ENCODE assay signal across 19 mouse cellular contexts in the genomic region with DNA sequence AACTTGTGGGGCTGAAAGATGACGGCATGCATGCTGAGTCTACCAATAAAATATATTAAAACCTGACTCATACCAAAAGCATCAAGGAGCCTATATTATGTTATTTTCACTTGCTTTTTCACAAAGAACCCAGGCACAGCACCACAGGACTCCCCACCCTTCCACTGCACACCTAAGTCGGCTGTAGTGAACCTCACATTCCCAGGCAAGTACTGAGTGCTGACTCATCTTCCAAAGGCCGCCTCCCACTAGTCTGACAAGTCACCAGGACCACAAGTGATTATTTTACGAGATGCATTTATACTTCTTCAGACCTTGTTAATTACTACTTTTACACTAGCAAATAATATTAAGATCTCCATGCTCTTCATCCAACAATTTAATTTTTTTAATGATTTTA. TPM values are rescaled to one million over a fixed set of nuclear protein-coding genes. Genes with fewer than 3 reads are reported as not detected.
DNase-seq lines count a peak whose midpoint lies in the region; ATAC-seq and TF ChIP-seq lines count a peak whose summit lies in the region.
"Had no signal": no experiment of that assay in that cellular context is flagged by ENCODE, and none has a peak within 500 bp of the region (broad histone marks: within the 10 kb centered on the region; RNA-seq: fewer than 3 reads in every experiment).

No protein-coding gene starts in this region.

- H3K27me3 ChIP-seq in liver, postnatal 0 days (ENCODE audit: insufficient read depth, low read length) = no peaks in the 10 kb centered on the region
- no peaks in the 10 kb centered on the region for H3K27me3 ChIP-seq in kidney, adult 2 months (replicated peaks; ENCODE audit: control insufficient read depth, insufficient read depth, low read length)
- H3K27me3 ChIP-seq: midbrain, embryonic 13.5 days had no signal

- no peak overlapping the region for H3K9ac ChIP-seq in ES-E14 (ENCODE audit: insufficient read depth, low read depth, low read length, poor library complexity, severe bottlenecking)
- no peak overlapping the region for H3K9ac ChIP-seq in liver, postnatal 0 days (replicated peaks)
- H3K9ac ChIP-seq: midbrain, embryonic 13.5 days had no signal

- ATAC-seq in liver, postnatal 0 days = peak; percentile 48; the same call in 1 of the 2 replicates
- ATAC-seq: midbrain, embryonic 13.5 days had no signal

- H3K4me1 ChIP-seq in ES-E14 (ENCODE audit: control insufficient read depth in 2 of 2, insufficient read depth in 2 of 2, low read length in 2 of 2, poor library complexity in 1 of 2) = no peaks in the 10 kb centered on the region
- H3K4me1 ChIP-seq in liver, postnatal 0 days (ENCODE audit: insufficient read depth) = no peaks in the 10 kb centered on the region
- H3K4me1 ChIP-seq in kidney, adult 2 months (ENCODE audit: control insufficient read depth, insufficient read depth, low read length) = no peaks in the 10 kb centered on the region
- H3K4me1 ChIP-seq: forebrain, embryonic 10.5 days; midbrain, embryonic 13.5 days had no signal

- H3K4me3 ChIP-seq in ES-E14 (ENCODE audit: insufficient read depth in 1 of 2, low read depth in 1 of 2, low read length in 2 of 2, poor library complexity in 1 of 2, severe bottlenecking in 1 of 2) = no peak overlapping the region
- no peak overlapping the region for H3K4me3 ChIP-seq in liver, postnatal 0 days (ENCODE audit: low read depth, low read length)
- no peak overlapping the region for H3K4me3 ChIP-seq in kidney, adult 2 months (ENCODE audit: insufficient read depth, low read depth, low read length)
- H3K4me3 ChIP-seq: forebrain, embryonic 10.5 days; left cerebral cortex, adult 2 months; midbrain, embryonic 13.5 days had no signal

- in situ Hi-C loops in ES-E14 (cut with MboI; ENCODE audit: low sequenced_read_pairs in 2 of 2, unreplicated experiment in 2 of 2) = no loop called here

- no peak for TF ChIP-seq POLR2A in kidney, adult 2 months (IDR thresholded peaks at IDR 0.05; ENCODE audit: low read depth, low read length)

- H3K9me3 ChIP-seq in ES-E14 (ENCODE audit: control insufficient read depth, insufficient read depth, low read depth, low read length) = no peaks in the 10 kb centered on the region
- H3K9me3 ChIP-seq in liver, postnatal 0 days (ENCODE audit: low read length) = no peaks in the 10 kb centered on the region
- H3K9me3 ChIP-seq: forebrain, embryonic 10.5 days; midbrain, embryonic 13.5 days had no signal

- TF ChIP-seq CTCF in liver, postnatal 0 days (IDR thresholded peaks at IDR 0.05; ENCODE audit: low read depth) = no peak
- no peak for TF ChIP-seq CTCF in kidney, adult 2 months (conservative IDR thresholded peaks at IDR 0.05; ENCODE audit: insufficient read depth, insufficient read length, low read depth, low read length)

- TF ChIP-seq EP300 in liver, postnatal 0 days (IDR thresholded peaks at IDR 0.05; ENCODE audit: low read depth) = no peak

- no peak overlapping the region for H3K4me2 ChIP-seq in liver, postnatal 0 days (ENCODE audit: low read depth, low read length)
- H3K4me2 ChIP-seq: heart, embryonic 11.5 days; midbrain, embryonic 13.5 days had no signal

- H3K27ac ChIP-seq in ES-E14 (ENCODE audit: insufficient read depth, low read depth, low read length, poor library complexity, severe bottlenecking) = no peak overlapping the region
- H3K27ac ChIP-seq in liver, postnatal 0 days (ENCODE audit: low read depth) = no peak overlapping the region
- H3K27ac ChIP-seq in kidney, adult 2 months (ENCODE audit: insufficient read depth, low read depth, low read length) = no peak overlapping the region
- H3K27ac ChIP-seq: forebrain, embryonic 10.5 days; left cerebral cortex, adult 2 months; midbrain, embryonic 13.5 days had no signal

- peaks cover 4% of the 10 kb centered on the region for H3K36me3 ChIP-seq in ES-E14 (ENCODE audit: control insufficient read depth, insufficient read depth, low read length, poor library complexity, severe bottlenecking)
- H3K36me3 ChIP-seq in liver, postnatal 0 days (replicated peaks; ENCODE audit: insufficient read depth, low read length) = peaks cover 9% of the 10 kb centered on the region
- H3K36me3 ChIP-seq in kidney, adult 2 months (ENCODE audit: control insufficient read depth, insufficient read depth, low read length) = peaks cover 2% of the 10 kb centered on the region; the same call in 1 of the 2 replicates

- WGBS in liver, postnatal 0 days (ENCODE audit: insufficient replicate concordance) = 65% methylated on average over 4 of the region's 4 CpGs
- WGBS in kidney, adult 2 months = 74% methylated on average over 4 of the region's 4 CpGs

- DNase-seq in ES-E14 (ENCODE audit: low read depth, low spot score) = no peak
- peak; percentile 27 for DNase-seq in R1 (ENCODE audit: low read depth, low spot score)
- DNase-seq in induced T-regulatory cell, adult 2 months (ENCODE audit: low read depth) = peak; percentile 56
- no peak for DNase-seq in liver, postnatal 0 days
- DNase-seq in kidney, adult 2 months = no peak
- DNase-seq in urinary bladder, adult 18-20 months (ENCODE audit: low spot score in 2 of 2) = no peak
- DNase-seq in natural killer cell, adult 2 months (ENCODE audit: low spot score in 2 of 2) = no peak
- DNase-seq: adrenal gland, postnatal 14 days; cerebellum, postnatal 25 days; gastrocnemius, postnatal 36 days; kidney, adult 9 months had no signal

TF ChIP-seq in ES-E14, 5 proteins besides CTCF, POLR2A, EP300 and RAD21:
- peak; percentile 64 for TF ChIP-seq MAFK (IDR thresholded peaks at IDR 0.05; ENCODE audit: insufficient read depth, low read depth, low read length)
- TF ChIP-seq HCFC1 (IDR thresholded peaks at IDR 0.05; ENCODE audit: borderline replicate concordance, insufficient read depth, low read length) = no peak
TF ChIP-seq in ES-E14: peak in this region for 1.

RNA-seq across cellular contexts. Expression of a gene that starts 15.9 kb away (rescaled TPM):
- total RNA-seq in ES-E14 (2012; rRNA removed) = 4.5 and 4.8 TPM in 2 replicates
- polyA plus RNA-seq in liver, postnatal 0 days (2015; fragmentation: Nextera tagmentation; extraction: Ambion mirVana) = not detected in 2 replicates
- polyA plus RNA-seq in kidney, adult 2 months (2012; rRNA removed) = 0.12 TPM in 1 of 2 replicates, not detected in the other
- total RNA-seq: heart, postnatal 25 days had no signal
- polyA plus RNA-seq: embryonic facial prominence, embryonic 11.5 days; forebrain, embryonic 10.5 days; heart, embryonic 11.5 days; midbrain, embryonic 13.5 days had no signal

RNA-seq across cellular contexts. Expression of a gene that starts 42.3 kb away (rescaled TPM):
- total RNA-seq in ES-E14 (2012; rRNA removed) = 22.4 and 22.8 TPM in 2 replicates
- polyA plus RNA-seq in liver, postnatal 0 days (2015; fragmentation: Nextera tagmentation; extraction: Ambion mirVana) = 6.7 and 8.1 TPM in 2 replicates
- 9.1 and 10.2 TPM in 2 replicates for polyA plus RNA-seq in kidney, adult 2 months (2012; rRNA removed)

RNA-seq across cellular contexts. Expression of a gene that starts 42.4 kb away (rescaled TPM):
- 0.11 TPM in 1 of 2 replicates, not detected in the other for total RNA-seq in ES-E14 (2012; rRNA removed)
- 0.06 TPM in 1 of 2 replicates, not detected in the other for polyA plus RNA-seq in liver, postnatal 0 days (2015; fragmentation: Nextera tagmentation; extraction: Ambion mirVana)
- polyA plus RNA-seq in kidney, adult 2 months (2012; rRNA removed) = 0.04 and 0.08 TPM in 2 replicates
- total RNA-seq: adrenal gland, postnatal 14 days; gastrocnemius, postnatal 36 days; heart, postnatal 25 days had no signal
- polyA plus RNA-seq: heart, embryonic 11.5 days; large intestine, adult 2 months; liver, adult 2 months had no signal

Comparison
In these comparisons a context has a peak if more than half of its experiments do, and no peak if none do; other contexts are left out.
1. DNase-seq: peak in R1 (single experiment) and induced T-regulatory cell, adult 2 months (single experiment); none in ES-E14 (single experiment), liver, postnatal 0 days (single experiment), kidney, adult 2 months (single experiment), urinary bladder, adult 18-20 months (0 of 2) and natural killer cell, adult 2 months (0 of 2).